Comparison of ENCODE assay signal across 8 mouse cellular contexts in genomic region chr8:112246629-112247028, GRCm38 (mm10).
A peak's percentile ranks its signal among the peaks of the same experiment; 100 is the strongest.
DNase-seq lines count a peak whose midpoint lies in the region; ATAC-seq and TF ChIP-seq lines count a peak whose summit lies in the region.
"Not testable (repeated sequence)": the region's sequence is repeated elsewhere in the genome, so short reads cannot be mapped to it uniquely, and the experiment has no call there.

No protein-coding gene starts in this region.

- H3K36me3 ChIP-seq in embryonic facial prominence, embryonic 11.5 days (replicated peaks; ENCODE audit: control insufficient read depth, insufficient read depth, low read depth, low read length); embryonic facial prominence, embryonic 15.5 days; forebrain, embryonic 15.5 days; heart, embryonic 12.5 days; hindbrain, embryonic 12.5 days; intestine, postnatal 0 days (ENCODE audit: control insufficient read depth, insufficient read depth); limb, embryonic 12.5 days; stomach, embryonic 15.5 days: not testable (repeated sequence)

- not testable (repeated sequence) for H3K9me3 ChIP-seq in embryonic facial prominence, embryonic 11.5 days (replicated peaks; ENCODE audit: control insufficient read depth, low read length); embryonic facial prominence, embryonic 15.5 days (replicated peaks); forebrain, embryonic 15.5 days; heart, embryonic 12.5 days (replicated peaks); hindbrain, embryonic 12.5 days (replicated peaks); intestine, postnatal 0 days (ENCODE audit: control insufficient read depth); limb, embryonic 12.5 days; stomach, embryonic 15.5 days

- not testable (repeated sequence) for H3K27ac ChIP-seq in embryonic facial prominence, embryonic 11.5 days (replicated peaks; ENCODE audit: low read depth, low read length); embryonic facial prominence, embryonic 15.5 days (replicated peaks); forebrain, embryonic 15.5 days (replicated peaks); heart, embryonic 12.5 days (ENCODE audit: poor library complexity, severe bottlenecking); hindbrain, embryonic 12.5 days; intestine, postnatal 0 days (ENCODE audit: low read depth, low read length); limb, embryonic 12.5 days; stomach, embryonic 15.5 days

- ATAC-seq in embryonic facial prominence, embryonic 11.5 days (replicated peaks; ENCODE audit: insufficient number of reproducible peaks, low FRiP score, low TSS enrichment, low read depth), result peak; percentile 48; the same call in 1 of the 2 replicates
- ATAC-seq in embryonic facial prominence, embryonic 15.5 days (ENCODE audit: insufficient number of reproducible peaks, low FRiP score, low TSS enrichment, low read depth), result peak; percentile 57; the same call in 1 of the 2 replicates
- ATAC-seq in forebrain, embryonic 15.5 days (replicated peaks), result 0 out of 2 replicates have a peak, but pooled peaks have one; percentile 32
- ATAC-seq in heart, embryonic 12.5 days (ENCODE audit: insufficient number of reproducible peaks, low FRiP score), result peak; percentile 25; the same call in 1 of the 2 replicates
- ATAC-seq in hindbrain, embryonic 12.5 days (ENCODE audit: low FRiP score), result 0 out of 2 replicates have a peak, but pooled peaks have one; percentile 29
- peak; percentile 22; the same call in 1 of the 2 replicates for ATAC-seq in intestine, postnatal 0 days
- ATAC-seq in limb, embryonic 12.5 days (ENCODE audit: insufficient number of reproducible peaks, insufficient read depth, low FRiP score, low TSS enrichment, low read depth), result peak; percentile 59; the same call in 1 of the 2 replicates
- ATAC-seq in stomach, embryonic 15.5 days (ENCODE audit: insufficient read depth, low FRiP score, low read depth), result peak; percentile 60; the same call in 1 of the 2 replicates

- TF ChIP-seq CTCF in intestine, postnatal 0 days (IDR thresholded peaks at IDR 0.05; ENCODE audit: low read depth), result not testable (repeated sequence)

- not testable (repeated sequence) for DNase-seq in embryonic facial prominence, embryonic 11.5 days (ENCODE audit: low spot score)

- not testable (repeated sequence) for H3K9ac ChIP-seq in embryonic facial prominence, embryonic 11.5 days (replicated peaks; ENCODE audit: low read length); embryonic facial prominence, embryonic 15.5 days; forebrain, embryonic 15.5 days (replicated peaks); heart, embryonic 12.5 days; hindbrain, embryonic 12.5 days; intestine, postnatal 0 days (ENCODE audit: low read depth, low read length); limb, embryonic 12.5 days (replicated peaks); stomach, embryonic 15.5 days

- 92% methylated on average over 2 of the region's 2 CpGs for WGBS in embryonic facial prominence, embryonic 11.5 days
- WGBS in embryonic facial prominence, embryonic 15.5 days, result 89% methylated on average over 2 of the region's 2 CpGs
- WGBS in forebrain, embryonic 15.5 days, result 94% methylated on average over 2 of the region's 2 CpGs
- WGBS in heart, embryonic 12.5 days, result 81% methylated on average over 2 of the region's 2 CpGs
- 92% methylated on average over 2 of the region's 2 CpGs for WGBS in hindbrain, embryonic 12.5 days
- 88% methylated on average over 2 of the region's 2 CpGs for WGBS in intestine, postnatal 0 days
- WGBS in limb, embryonic 12.5 days, result 81% methylated on average over 2 of the region's 2 CpGs
- 81% methylated on average over 2 of the region's 2 CpGs for WGBS in stomach, embryonic 15.5 days

- not testable (repeated sequence) for H3K4me3 ChIP-seq in embryonic facial prominence, embryonic 11.5 days (ENCODE audit: low read depth, low read length); embryonic facial prominence, embryonic 15.5 days (replicated peaks); forebrain, embryonic 15.5 days; heart, embryonic 12.5 days; hindbrain, embryonic 12.5 days; intestine, postnatal 0 days (ENCODE audit: low read depth, low read length); limb, embryonic 12.5 days (replicated peaks); stomach, embryonic 15.5 days (replicated peaks)

- H3K4me1 ChIP-seq in embryonic facial prominence, embryonic 11.5 days (ENCODE audit: control insufficient read depth, insufficient read depth, low read length); embryonic facial prominence, embryonic 15.5 days; forebrain, embryonic 15.5 days; heart, embryonic 12.5 days (replicated peaks); hindbrain, embryonic 12.5 days; intestine, postnatal 0 days (replicated peaks; ENCODE audit: control insufficient read depth, insufficient read depth, low read length); limb, embryonic 12.5 days (replicated peaks); stomach, embryonic 15.5 days: not testable (repeated sequence)

- not testable (repeated sequence) for H3K27me3 ChIP-seq in embryonic facial prominence, embryonic 11.5 days (ENCODE audit: control insufficient read depth, insufficient read depth, low read length); embryonic facial prominence, embryonic 15.5 days; forebrain, embryonic 15.5 days; heart, embryonic 12.5 days (replicated peaks); hindbrain, embryonic 12.5 days; intestine, postnatal 0 days (replicated peaks; ENCODE audit: control insufficient read depth, insufficient read depth, low read length); limb, embryonic 12.5 days; stomach, embryonic 15.5 days (replicated peaks)

- not testable (repeated sequence) for H3K4me2 ChIP-seq in embryonic facial prominence, embryonic 11.5 days (ENCODE audit: low read depth, low read length); embryonic facial prominence, embryonic 15.5 days (replicated peaks); forebrain, embryonic 15.5 days (replicated peaks); heart, embryonic 12.5 days; hindbrain, embryonic 12.5 days (replicated peaks); intestine, postnatal 0 days (replicated peaks; ENCODE audit: low read depth); limb, embryonic 12.5 days; stomach, embryonic 15.5 days
